Mouse (Mus musculus): ENCODE measurements around the gene Fam71e1. TPM values are rescaled to one million over a fixed set of nuclear protein-coding genes. Genes with fewer than 3 reads are reported as not detected.
A peak's percentile ranks its signal among the peaks of the same experiment; 100 is the strongest.

Gene Fam71e1
- polyA plus RNA-seq, 1 experiment from 2014 or later: 4.1 TPM

DNA sequence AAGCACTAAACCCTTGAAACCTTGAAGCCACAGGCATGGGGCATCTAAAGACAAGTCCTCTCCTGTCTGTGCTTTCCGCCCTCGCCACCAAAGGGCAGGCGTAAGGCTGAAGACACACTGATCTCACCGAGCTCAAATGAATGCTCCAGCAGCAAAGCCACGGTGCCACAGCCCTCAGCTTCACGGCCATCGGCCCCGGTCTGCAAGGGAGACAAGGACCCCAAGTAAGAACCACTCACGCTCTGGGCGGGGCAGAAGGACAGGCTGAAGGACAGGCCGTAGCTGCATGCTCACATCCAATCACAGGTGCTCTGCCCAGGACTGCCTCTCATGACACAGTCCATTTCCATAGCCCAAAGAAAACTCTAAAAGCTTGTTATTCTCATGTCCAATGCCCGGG, 1.7 kb upstream of the Fam71e1 start:
- ATAC-seq (no peak), DNase-seq (peak; percentile 14)
- Histone ChIP-seq H3K36me3 (replicated peaks; ENCODE audit: insufficient read depth, low read length) (peaks cover 25% of the 10 kb centered on the region), H3K9me3 (ENCODE audit: low read length) (no peaks in the 10 kb centered on the region), H3K4me2 (ENCODE audit: low read depth, low read length) (0 out of 2 replicates have a peak overlapping the region, but pooled peaks have one; percentile 81), H3K4me3 (ENCODE audit: low read depth, low read length) (no peak overlapping the region), H3K27ac (ENCODE audit: low read depth) (no peak overlapping the region), H3K4me1 (ENCODE audit: insufficient read depth) (peaks cover 24% of the 10 kb centered on the region), H3K27me3 (ENCODE audit: insufficient read depth, low read length) (no peaks in the 10 kb centered on the region), H3K9ac (replicated peaks) (no peak overlapping the region)
- 86% methylated on average over 12 of the region's 12 CpGs for WGBS (ENCODE audit: insufficient replicate concordance)
- no peak for TF ChIP-seq EP300 (IDR thresholded peaks at IDR 0.05; ENCODE audit: low read depth)
- no peak for TF ChIP-seq CTCF (IDR thresholded peaks at IDR 0.05; ENCODE audit: low read depth)

DNA sequence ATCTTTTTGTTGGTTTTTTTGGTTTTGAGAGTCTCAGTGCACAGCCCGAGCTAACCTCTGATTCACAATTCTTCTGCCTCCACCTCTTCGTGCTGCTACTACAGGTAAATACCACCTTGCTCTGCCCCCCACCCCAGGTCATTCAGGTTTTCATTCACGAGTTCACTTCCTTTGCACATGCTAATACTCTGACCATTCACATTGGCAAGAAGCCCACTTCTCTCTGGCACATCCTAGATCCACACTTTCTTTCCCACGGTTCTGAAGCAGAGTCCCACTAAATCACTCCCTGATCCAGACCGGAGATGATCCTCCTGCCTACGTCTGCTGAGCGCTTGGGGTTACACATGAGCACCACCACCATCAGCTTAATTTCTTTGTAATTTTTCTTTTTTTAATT, 1.3 kb upstream of the Fam71e1 start:
- peak; percentile 11 for DNase-seq
- ATAC-seq: no peak
- Histone ChIP-seq H3K27me3 (ENCODE audit: insufficient read depth, low read length) (no peaks in the 10 kb centered on the region), H3K4me3 (ENCODE audit: low read depth, low read length) (peak overlapping the region; percentile 60), H3K4me1 (ENCODE audit: insufficient read depth) (peaks cover 24% of the 10 kb centered on the region), H3K36me3 (replicated peaks; ENCODE audit: insufficient read depth, low read length) (peaks cover 25% of the 10 kb centered on the region), H3K9me3 (ENCODE audit: low read length) (no peaks in the 10 kb centered on the region), H3K9ac (replicated peaks) (peak overlapping the region; percentile 70), H3K27ac (ENCODE audit: low read depth) (no peak overlapping the region), H3K4me2 (ENCODE audit: low read depth, low read length) (peak overlapping the region; percentile 81)
- TF ChIP-seq CTCF (IDR thresholded peaks at IDR 0.05; ENCODE audit: low read depth) (no peak), EP300 (IDR thresholded peaks at IDR 0.05; ENCODE audit: low read depth) (no peak)
- 80% methylated on average over 7 of the region's 7 CpGs for WGBS (ENCODE audit: insufficient replicate concordance)

DNA sequence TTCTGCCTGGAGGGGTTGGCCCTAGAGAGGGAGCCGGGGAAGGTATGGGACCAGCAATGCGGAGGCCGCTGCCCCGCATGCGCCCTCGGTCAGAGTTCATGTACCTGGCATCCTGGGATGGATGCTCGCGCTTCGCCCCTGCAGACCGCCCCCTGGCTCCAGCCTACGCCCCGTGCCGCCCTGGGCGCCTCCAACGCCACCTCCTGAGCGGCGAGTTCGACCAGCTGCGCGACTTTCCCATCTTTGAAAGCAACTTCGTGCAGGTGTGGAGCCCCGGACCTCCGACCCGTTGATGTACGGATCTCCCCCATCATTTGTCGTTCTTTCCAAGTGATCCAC, 359 bp downstream of the Fam71e1 start:
- DNase-seq (no peak), ATAC-seq (peak; percentile 56)
- Histone ChIP-seq H3K9me3 (ENCODE audit: low read length) (no peaks in the 10 kb centered on the region), H3K4me1 (ENCODE audit: insufficient read depth) (peaks cover 24% of the 10 kb centered on the region), H3K27me3 (ENCODE audit: insufficient read depth, low read length) (no peaks in the 10 kb centered on the region), H3K9ac (replicated peaks) (peak overlapping the region; percentile 70), H3K4me2 (ENCODE audit: low read depth, low read length) (peak overlapping the region; percentile 81), H3K4me3 (ENCODE audit: low read depth, low read length) (peak overlapping the region; percentile 60), H3K27ac (ENCODE audit: low read depth) (peak overlapping the region; percentile 95), H3K36me3 (replicated peaks; ENCODE audit: insufficient read depth, low read length) (peaks cover 12% of the 10 kb centered on the region)
- WGBS (ENCODE audit: insufficient replicate concordance): 1% methylated on average over 24 of the region's 26 CpGs
- no peak for TF ChIP-seq EP300 (IDR thresholded peaks at IDR 0.05; ENCODE audit: low read depth)
- peak; percentile 46 for TF ChIP-seq CTCF (IDR thresholded peaks at IDR 0.05; ENCODE audit: low read depth)

DNA sequence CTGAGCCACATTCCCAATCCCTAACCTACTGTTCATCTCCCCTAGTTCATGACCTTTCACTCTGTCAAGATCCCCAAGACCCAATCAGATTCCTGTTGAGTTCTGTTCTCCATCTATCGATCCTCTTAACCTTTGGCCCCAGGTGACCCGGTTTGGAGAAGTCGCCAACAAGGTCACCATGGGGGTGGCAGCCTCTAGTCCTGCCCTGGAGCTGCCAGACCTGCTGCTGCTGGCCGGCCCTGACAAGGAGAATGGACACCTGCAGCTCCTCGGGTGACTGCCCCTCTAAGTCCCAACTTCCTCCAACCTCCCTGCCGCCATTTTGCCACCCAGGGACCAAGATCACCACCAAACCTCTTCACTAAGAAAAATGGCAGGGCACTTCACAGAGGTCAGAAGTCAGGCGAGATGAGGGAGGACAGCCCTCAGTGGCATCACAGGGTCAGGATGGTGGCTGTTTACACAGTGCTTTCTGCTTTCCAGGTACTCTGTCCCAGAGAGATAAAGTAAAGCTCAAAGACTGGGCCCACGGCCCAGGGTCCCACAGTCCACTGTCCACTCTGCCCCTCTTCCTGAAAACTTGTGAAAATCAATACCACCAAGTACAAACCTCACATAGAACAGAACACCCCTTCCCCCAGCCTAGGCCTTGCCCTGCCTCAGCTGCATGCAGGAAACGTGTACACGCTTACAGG, 1.1 kb downstream of the Fam71e1 start:
- 68% methylated on average over 10 of the region's 10 CpGs for WGBS (ENCODE audit: insufficient replicate concordance)
- Histone ChIP-seq H3K4me1 (ENCODE audit: insufficient read depth) (peaks cover 24% of the 10 kb centered on the region), H3K4me2 (ENCODE audit: low read depth, low read length) (peak overlapping the region; percentile 81), H3K27ac (ENCODE audit: low read depth) (peak overlapping the region; percentile 95), H3K9ac (replicated peaks) (no peak overlapping the region), H3K4me3 (ENCODE audit: low read depth, low read length) (peak overlapping the region; percentile 60; the same call in 1 of the 2 replicates), H3K36me3 (replicated peaks; ENCODE audit: insufficient read depth, low read length) (peaks cover 4% of the 10 kb centered on the region), H3K27me3 (ENCODE audit: insufficient read depth, low read length) (no peaks in the 10 kb centered on the region), H3K9me3 (ENCODE audit: low read length) (no peaks in the 10 kb centered on the region)
- ATAC-seq: no peak
- DNase-seq: peak; percentile 51
- TF ChIP-seq CTCF (IDR thresholded peaks at IDR 0.05; ENCODE audit: low read depth): no peak
- TF ChIP-seq EP300 (IDR thresholded peaks at IDR 0.05; ENCODE audit: low read depth): no peak

DNA sequence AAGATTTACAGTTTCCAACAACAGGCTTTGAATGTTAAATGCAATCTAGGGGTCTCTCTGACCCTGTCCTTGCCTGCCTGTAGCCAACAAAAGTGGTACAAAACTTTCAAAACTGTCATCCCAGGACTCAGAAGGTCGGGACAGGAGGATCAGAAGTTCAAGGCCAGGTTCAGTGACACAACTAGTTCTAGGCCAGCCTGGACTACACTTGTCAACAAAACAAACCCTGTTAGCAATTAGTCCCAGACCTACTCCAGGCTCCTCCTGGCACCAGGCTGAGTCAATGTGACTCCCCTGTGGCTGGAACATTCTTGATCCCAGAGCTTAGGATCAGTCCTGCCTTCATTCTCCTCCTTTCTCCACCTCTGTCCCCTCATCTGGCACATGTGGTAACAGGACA, 2.5 kb downstream of the Fam71e1 start:
- Histone ChIP-seq H3K36me3 (replicated peaks; ENCODE audit: insufficient read depth, low read length) (no peaks in the 10 kb centered on the region), H3K27ac (ENCODE audit: low read depth) (0 out of 2 replicates have a peak overlapping the region, but pooled peaks have one; percentile 11), H3K9ac (replicated peaks) (no peak overlapping the region), H3K4me2 (ENCODE audit: low read depth, low read length) (no peak overlapping the region), H3K4me1 (ENCODE audit: insufficient read depth) (peaks cover 24% of the 10 kb centered on the region), H3K9me3 (ENCODE audit: low read length) (no peaks in the 10 kb centered on the region), H3K27me3 (ENCODE audit: insufficient read depth, low read length) (no peaks in the 10 kb centered on the region), H3K4me3 (ENCODE audit: low read depth, low read length) (no peak overlapping the region)
- ATAC-seq (no peak), DNase-seq (no peak)
- WGBS (ENCODE audit: insufficient replicate concordance): 33% methylated on average over 1 of the region's 1 CpGs
- TF ChIP-seq EP300 (IDR thresholded peaks at IDR 0.05; ENCODE audit: low read depth): no peak
- TF ChIP-seq CTCF (IDR thresholded peaks at IDR 0.05; ENCODE audit: low read depth): no peak

DNA sequence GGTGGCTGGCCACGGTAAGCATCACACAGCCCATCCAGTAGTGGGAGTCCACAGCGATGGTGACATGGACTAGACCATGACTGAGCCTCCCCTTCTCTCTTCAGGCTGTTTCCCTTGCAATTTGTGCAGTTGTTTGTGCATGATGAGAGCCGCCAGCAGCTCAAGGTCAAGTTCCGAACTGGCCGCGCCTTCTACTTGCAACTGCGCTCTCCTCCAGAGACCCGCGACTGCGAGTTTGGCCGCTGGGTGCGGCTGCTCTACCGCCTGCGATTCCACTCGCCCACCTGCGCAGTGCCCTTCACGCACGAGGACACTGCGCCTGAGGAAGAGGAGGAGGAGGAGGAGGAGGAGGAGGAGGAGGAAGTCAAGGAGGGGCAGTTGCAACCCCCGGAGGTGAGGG, 3.7 kb downstream of the Fam71e1 start:
- WGBS (ENCODE audit: insufficient replicate concordance): 60% methylated on average over 20 of the region's 20 CpGs
- Histone ChIP-seq H3K4me1 (ENCODE audit: insufficient read depth) (peaks cover 21% of the 10 kb centered on the region), H3K27me3 (ENCODE audit: insufficient read depth, low read length) (no peaks in the 10 kb centered on the region), H3K4me2 (ENCODE audit: low read depth, low read length) (no peak overlapping the region), H3K9ac (replicated peaks) (no peak overlapping the region), H3K4me3 (ENCODE audit: low read depth, low read length) (no peak overlapping the region), H3K36me3 (replicated peaks; ENCODE audit: insufficient read depth, low read length) (no peaks in the 10 kb centered on the region), H3K9me3 (ENCODE audit: low read length) (no peaks in the 10 kb centered on the region), H3K27ac (ENCODE audit: low read depth) (no peak overlapping the region)
- no peak for ATAC-seq
- no peak for TF ChIP-seq EP300 (IDR thresholded peaks at IDR 0.05; ENCODE audit: low read depth)
- DNase-seq: peak; percentile 13
